Mouse (Mus musculus) kidney, postnatal 10 days (tissue): Measurements from ENCODE around the gene Chil4.

Experiments
- DNase-seq: peaks from one replicate; pipeline ENCODE4 v3.0.0; 2021; ENCODE audit warnings: mixed read lengths

Chil4 gene

DNA sequence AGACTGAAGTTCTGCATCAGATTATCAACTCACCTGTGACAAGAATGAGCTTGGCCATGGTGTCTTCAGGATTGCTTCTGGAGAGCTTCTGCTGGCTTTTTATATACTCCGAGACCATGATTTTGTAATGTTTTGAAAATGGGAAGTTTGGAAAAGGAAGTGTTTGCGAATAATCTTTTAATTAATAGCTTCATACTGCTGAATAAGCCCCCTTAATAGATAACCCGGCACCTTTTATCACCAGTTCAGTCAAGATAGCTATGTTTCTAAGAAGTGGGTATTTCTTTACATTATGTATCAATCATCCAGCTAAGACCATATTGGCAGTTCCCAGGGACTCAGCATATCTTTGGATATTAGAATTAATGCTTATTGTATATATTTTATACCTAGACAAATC lies 51.8 kb downstream of the Chil4 start, which contains the start of gene Chil3:
Gene Chil3, minus strand, starts transcription at position 101 of the 400 bp plus-strand sequence.
- DNase-seq, result no peak

DNA sequence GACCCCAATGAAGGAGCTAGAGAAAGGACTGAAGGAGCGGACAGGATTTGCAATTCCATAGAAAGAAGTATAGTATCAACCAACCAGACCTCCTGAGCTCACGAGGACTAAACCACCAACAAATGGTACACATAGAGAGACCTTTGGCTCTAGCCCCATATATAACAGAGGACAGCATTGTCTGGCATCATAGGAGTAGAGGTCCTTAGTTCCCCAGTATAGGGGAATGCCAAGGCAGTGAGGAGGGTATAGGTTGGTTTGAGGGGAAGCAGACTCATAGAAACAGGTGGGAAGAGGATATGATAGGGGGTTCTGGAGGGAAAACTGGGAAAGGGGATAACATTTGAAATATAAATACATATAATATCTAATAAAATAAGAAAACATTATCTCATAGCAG lies 64.9 kb downstream of the Chil4 start:
- no peak for DNase-seq
